Mouse (Mus musculus) left cerebral cortex, adult 2 months (tissue): ENCODE results near the gene Traf3ip3. TPM values are rescaled to one million over a fixed set of nuclear protein-coding genes. Genes with fewer than 3 reads are reported as not detected.

Source experiments
- DNase-seq, 2 experiments: peaks; one replicate each; pipeline ENCODE4 v3.0.0; 2021 to 2022; ENCODE audit warnings: low spot score in 2 of 2, mixed read lengths in 1 of 2; ENCODE audit errors: extremely low spot score in 1 of 2
- H3K27ac ChIP-seq: fragments of 200-600 bp; 2 replicates; pipeline ENCODE4 v1.8.1; 2022
- H3K4me3 ChIP-seq: fragments of 200-600 bp; 2 replicates; pipeline ENCODE4 v1.8.1; 2022
- CTCF ChIP-seq: fragments of 200-600 bp; IDR thresholded peaks from 2 replicates; pipeline ENCODE4 v1.8.1; 2022; ENCODE audit warnings: antibody characterized with exemption, mild to moderate bottlenecking, moderate library complexity
- intact Hi-C: fragments of 180-260 bp; cut with DNase I; formaldehyde crosslinking; loops from one replicate; pipeline ENCODE4 v1.15.1; 2025
- total RNA-seq, 2 experiments: library from RNA; stranded (reverse); gene quantifications; 2 replicates each; pipeline ENCODE4 v1.2.3; 2021

Gene Traf3ip3
- total RNA-seq, 2 experiments from 2014 or later: 1.2 to 1.8 TPM

GRCm38 (mm10) chr1:193130456-193130825 is 71.1 kb downstream of the Traf3ip3 start:
- Histone ChIP-seq H3K4me3 (peak overlapping the region; percentile 80), H3K27ac (peak overlapping the region; percentile 84)
- DNase-seq: no peak
- intact Hi-C loops: loop anchor here (1.0 kb wide), 1 partner anchor 43 kb away; no protein-coding TSS in a partner anchor
- TF ChIP-seq CTCF: no peak

GRCm38 (mm10) chr1:193129786-193130455 is 71.6 kb downstream of the Traf3ip3 start, which contains the start of gene Diexf:
Diexf (minus strand) TSS chr1:193130272.
- Histone ChIP-seq H3K4me3 (peak within 1 kb of the TSS; percentile 80), H3K27ac (peak within 1 kb of the TSS; percentile 84)
- TF ChIP-seq CTCF: peak; percentile 91
- peak; percentile 94 to 97 for DNase-seq
- intact Hi-C loops: loop anchor here (1.0 to 10.0 kb wide), 5 partner anchors 43 to 403 kb away; partner anchors contain the start of gene Syt14

- TF ChIP-seq CTCF: no peak
- Histone ChIP-seq H3K4me3 (peak overlapping the region; percentile 80), H3K27ac (peak overlapping the region; percentile 78; the same call in 1 of the 2 replicates)
- DNase-seq: no peak
- intact Hi-C loops: loop anchor here (2.0 to 10.0 kb wide), 4 partner anchors 92 to 403 kb away; partner anchors contain the start of gene Syt14
Observed at GRCm38 (mm10) chr1:193129321-193129720, 72.2 kb downstream of the Traf3ip3 start.

- no peak overlapping the region for H3K4me3 ChIP-seq
- intact Hi-C loops: loop anchor here (2.0 to 10.0 kb wide), 4 partner anchors 91 to 401 kb away; partner anchors contain the start of gene Syt14
Observed at GRCm38 (mm10) chr1:193128055-193128454, 73.4 kb downstream of the Traf3ip3 start.

GRCm38 (mm10) chr1:193125835-193126234 is 75.7 kb downstream of the Traf3ip3 start:
- Histone ChIP-seq H3K27ac (no peak overlapping the region), H3K4me3 (no peak overlapping the region)
- intact Hi-C loops: loop anchor here (5.0 to 10.0 kb wide), 3 partner anchors 89 to 344 kb away; partner anchors contain the start of gene Syt14
- no peak for DNase-seq
- TF ChIP-seq CTCF: peak; percentile 54

More at GRCm38 (mm10) chr1:193128055-193128454, 73.4 kb downstream of the Traf3ip3 start:
- H3K27ac ChIP-seq: no peak overlapping the region
- no peak for DNase-seq
- TF ChIP-seq CTCF: no peak

Other genes with a start within 250 kb of the Traf3ip3 start
- 10 to 100 TPM; 27.5 to 28.2 TPM for gene Syt14, start 165.9 kb downstream of the Traf3ip3 start, total RNA-seq
- gene Diexf, start 71.4 kb downstream of the Traf3ip3 start, total RNA-seq: 10 to 100 TPM; 20.9 to 25.5 TPM
- gene Irf6, start 48.6 kb downstream of the Traf3ip3 start, total RNA-seq: 1 to 10 TPM in 1 of 2 experiments, under 1 TPM in 1; 0.68 to 1.1 TPM
- 1 to 10 TPM; 3.4 to 3.5 TPM for gene A130010J15Rik, start 33.7 kb downstream of the Traf3ip3 start, total RNA-seq
- gene Lamb3, start 6.0 kb upstream of the Traf3ip3 start, total RNA-seq: 1 to 10 TPM in 1 of 2 experiments, under 1 TPM in 1; 0.97 to 1.1 TPM
- 10 to 100 TPM; 17.4 to 18.1 TPM for gene Hsd11b1, start 62.4 kb upstream of the Traf3ip3 start, total RNA-seq
- gene G0s2, start 71.5 kb upstream of the Traf3ip3 start, total RNA-seq: 1 to 10 TPM; 6.0 to 7.3 TPM
- 10 to 100 TPM; 41.7 to 47.6 TPM for gene Camk1g, start 168.6 kb upstream of the Traf3ip3 start, total RNA-seq